Mouse (Mus musculus): ENCODE measurements around the gene Polr2b.

Polr2b gene

GRCm38 (mm10) chr5:77388359-77388758, 78.4 kb downstream of the Polr2b start:
- DNase-seq (ENCODE audit: low spot score) = no peak

DNA sequence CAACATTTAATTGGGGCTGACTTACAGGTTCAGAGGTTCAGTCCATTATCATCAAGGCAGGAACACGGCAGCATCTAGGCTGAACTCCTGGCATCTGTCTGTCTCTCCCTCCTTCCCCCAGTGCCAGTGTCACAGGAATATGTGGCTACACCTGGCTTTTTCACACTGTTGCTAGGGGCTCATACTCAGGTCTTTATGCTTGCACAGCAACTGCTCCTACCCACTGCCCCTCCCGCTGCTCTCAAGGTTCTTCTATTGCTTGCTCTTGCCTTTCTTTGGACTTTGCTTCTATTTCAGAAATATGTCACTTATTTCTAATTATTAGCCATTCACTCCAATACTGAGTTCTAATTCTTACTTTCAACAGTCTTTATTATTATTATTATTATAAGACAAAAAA, 80.3 kb downstream of the Polr2b start:
- no peak for DNase-seq (ENCODE audit: low spot score)

GRCm38 (mm10) chr5:77393094-77393619, 83.2 kb downstream of the Polr2b start:
- no peak for DNase-seq (ENCODE audit: low spot score)

GRCm38 (mm10) chr5:77393990-77394618, 84.2 kb downstream of the Polr2b start:
- no peak for DNase-seq (ENCODE audit: low spot score)

DNA sequence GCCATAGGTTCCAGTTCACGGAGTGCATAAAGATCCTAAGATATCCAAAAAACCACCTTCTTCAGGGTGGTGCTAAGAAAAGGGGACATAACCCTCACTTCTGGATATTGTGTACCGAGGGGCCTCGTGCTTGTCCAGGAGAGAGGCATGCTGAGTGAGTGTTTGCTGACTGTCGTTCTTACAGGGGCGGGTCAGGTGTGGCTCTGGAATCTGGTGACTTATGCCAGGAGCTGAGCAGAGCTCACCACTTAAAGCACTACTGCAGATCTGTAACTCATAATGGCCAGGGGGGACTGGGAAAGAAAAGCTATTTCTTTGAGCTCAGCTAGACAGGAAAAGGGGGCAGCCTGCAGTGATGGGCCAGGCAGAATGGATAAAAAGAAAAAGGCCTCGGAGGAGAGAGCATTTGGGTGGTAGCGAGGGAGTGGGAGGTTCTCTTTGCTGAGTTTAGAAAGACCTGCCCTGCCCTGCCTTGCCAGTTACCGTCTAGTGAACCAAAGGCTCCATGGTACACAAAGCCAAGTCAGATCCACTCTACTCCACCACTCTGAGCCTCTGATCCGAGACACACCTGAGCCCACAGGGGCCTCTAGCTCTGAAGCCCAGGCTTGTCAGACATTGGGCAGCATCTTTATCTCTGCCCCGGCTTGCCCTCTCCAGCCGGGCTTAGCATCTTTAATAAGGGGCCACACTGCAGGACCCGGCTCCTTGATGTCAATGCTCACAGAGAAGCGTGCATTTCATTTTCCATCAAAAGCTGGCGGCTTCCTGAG, 88.5 kb downstream of the Polr2b start:
- no peak for DNase-seq (ENCODE audit: low spot score)
